Mouse (Mus musculus) midbrain, embryonic 16.5 days (tissue): ENCODE measurements at regions not wholly inside any gene's neighbourhood (a gene's known extent, or its start where the extent isn't known, plus 50 kb on each side); places are given as distances from the start of the nearest gene placed in this dataset.

Experiments used
- ATAC-seq: fragments of 200-750 bp; cut with Nextera tagmentation; 2 replicates; pipeline ENCODE4 v1.8.0; 2017; ENCODE audit warnings: moderate TSS enrichment
- H3K27ac ChIP-seq: fragments of 300-500 bp; sonication (generic); 2 replicates; pipeline ENCODE4 v1.5.1; 2014; ENCODE audit warnings: mild to moderate bottlenecking, low read length, mixed read lengths
- H3K27me3 ChIP-seq: fragments of 300-500 bp; sonication (generic); 2 replicates; pipeline ENCODE4 v1.6.1; 2014; ENCODE audit warnings: low read depth, low read length, mixed read lengths; ENCODE audit not compliant: control insufficient read depth, insufficient read depth
- H3K36me3 ChIP-seq: fragments of 300-500 bp; sonication (generic); 2 replicates; pipeline ENCODE4 v1.6.1; 2014; ENCODE audit warnings: mild to moderate bottlenecking, low read length, moderate library complexity, mixed read lengths; ENCODE audit not compliant: control insufficient read depth, insufficient read depth
- H3K4me1 ChIP-seq: fragments of 300-500 bp; sonication (generic); 2 replicates; pipeline ENCODE4 v1.6.1; 2014; ENCODE audit warnings: mild to moderate bottlenecking, low read length, mixed read lengths; ENCODE audit not compliant: control insufficient read depth, insufficient read depth
- H3K4me2 ChIP-seq: fragments of 300-500 bp; sonication (generic); 2 replicates; pipeline ENCODE4 v1.6.1; 2014; ENCODE audit warnings: mild to moderate bottlenecking, low read length, mixed read lengths
- H3K4me3 ChIP-seq: fragments of 300-500 bp; sonication (generic); 2 replicates; pipeline ENCODE4 v1.5.1; 2014; ENCODE audit warnings: low read depth, mild to moderate bottlenecking, low read length, moderate library complexity, mixed read lengths
- H3K9ac ChIP-seq: fragments of 300-500 bp; sonication (generic); 2 replicates; pipeline ENCODE4 v1.6.1; 2014; ENCODE audit warnings: low read depth, low read length, mixed read lengths
- H3K9me3 ChIP-seq: fragments of 300-500 bp; sonication (generic); replicated peaks from 2 replicates; pipeline ENCODE4 v1.6.1; 2014; ENCODE audit warnings: mild to moderate bottlenecking, low read length, mixed read lengths; ENCODE audit not compliant: control insufficient read depth, poor library complexity, severe bottlenecking
- WGBS: fragments of 180-500 bp; shearing (Covaris S2); extraction: QIAGEN DNeasy Blood & Tissue Kit; methylation state at CpG from one replicate; pipeline ENCODE4 v1.1.7; 2014; 5-methylcytosine and 5-hydroxymethylcytosine counted together

GRCm38 (mm10) chr3:72735011-72735410 is 232.7 kb downstream of the Sis start:
- Histone ChIP-seq H3K27ac (no peak overlapping the region), H3K4me3 (no peak overlapping the region), H3K9me3 (no peaks in the 10 kb centered on the region), H3K9ac (no peak overlapping the region), H3K4me2 (no peak overlapping the region), H3K4me1 (no peaks in the 10 kb centered on the region), H3K36me3 (no peaks in the 10 kb centered on the region), H3K27me3 (no peaks in the 10 kb centered on the region)
- ATAC-seq: no peak

GRCm38 (mm10) chr3:72727403-72727802 is 240.3 kb downstream of the Sis start:
- Histone ChIP-seq H3K27me3 (no peaks in the 10 kb centered on the region), H3K4me1 (no peaks in the 10 kb centered on the region), H3K27ac (no peak overlapping the region), H3K4me2 (no peak overlapping the region), H3K9ac (no peak overlapping the region), H3K9me3 (no peaks in the 10 kb centered on the region), H3K4me3 (no peak overlapping the region), H3K36me3 (no peaks in the 10 kb centered on the region)
- 39% methylated on average over 1 of the region's 1 CpGs for WGBS
- peak; percentile 32; the same call in 1 of the 2 replicates for ATAC-seq

GRCm38 (mm10) chr3:72713806-72714205 is 253.9 kb downstream of the Sis start:
- no peak overlapping the region for H3K9ac ChIP-seq
- no peak overlapping the region for H3K4me2 ChIP-seq
- 22% methylated on average over 2 of the region's 2 CpGs for WGBS
- no peak overlapping the region for H3K27ac ChIP-seq
- H3K4me3 ChIP-seq: no peak overlapping the region
- ATAC-seq: no peak
- H3K36me3 ChIP-seq: no peaks in the 10 kb centered on the region
- no peaks in the 10 kb centered on the region for H3K27me3 ChIP-seq
- H3K4me1 ChIP-seq: no peaks in the 10 kb centered on the region
- H3K9me3 ChIP-seq: no peaks in the 10 kb centered on the region

- 77% methylated on average over 1 of the region's 1 CpGs for WGBS
- Histone ChIP-seq H3K9ac (no peak overlapping the region), H3K27me3 (no peaks in the 10 kb centered on the region), H3K4me3 (no peak overlapping the region), H3K27ac (no peak overlapping the region), H3K36me3 (no peaks in the 10 kb centered on the region), H3K4me2 (no peak overlapping the region), H3K9me3 (no peaks in the 10 kb centered on the region), H3K4me1 (no peaks in the 10 kb centered on the region)
- ATAC-seq: no peak
Measured at GRCm38 (mm10) chr3:72685937-72686336, 281.7 kb downstream of the Sis start.

- WGBS: 37% methylated on average over 1 of the region's 1 CpGs
- Histone ChIP-seq H3K4me1 (no peaks in the 10 kb centered on the region), H3K27ac (no peak overlapping the region), H3K4me3 (no peak overlapping the region), H3K9ac (no peak overlapping the region), H3K36me3 (no peaks in the 10 kb centered on the region), H3K9me3 (no peaks in the 10 kb centered on the region), H3K27me3 (no peaks in the 10 kb centered on the region), H3K4me2 (no peak overlapping the region)
- no peak for ATAC-seq
Measured at GRCm38 (mm10) chr3:72659194-72659593, 308.5 kb downstream of the Sis start.

- WGBS: 83% methylated on average over 1 of the region's 1 CpGs
- H3K27me3 ChIP-seq: no peaks in the 10 kb centered on the region
- no peak for ATAC-seq
- no peaks in the 10 kb centered on the region for H3K4me1 ChIP-seq
- no peaks in the 10 kb centered on the region for H3K9me3 ChIP-seq
- no peak overlapping the region for H3K27ac ChIP-seq
- no peak overlapping the region for H3K4me3 ChIP-seq
- no peak overlapping the region for H3K9ac ChIP-seq
- no peaks in the 10 kb centered on the region for H3K36me3 ChIP-seq
- H3K4me2 ChIP-seq: no peak overlapping the region
Measured at GRCm38 (mm10) chr3:72630069-72630468, 337.6 kb downstream of the Sis start.

GRCm38 (mm10) chr3:72620802-72621201 is 346.9 kb downstream of the Sis start:
- no peak for ATAC-seq
- no peak overlapping the region for H3K27ac ChIP-seq
- H3K9me3 ChIP-seq: no peaks in the 10 kb centered on the region
- no peak overlapping the region for H3K9ac ChIP-seq
- H3K36me3 ChIP-seq: no peaks in the 10 kb centered on the region
- H3K4me1 ChIP-seq: no peaks in the 10 kb centered on the region
- no peaks in the 10 kb centered on the region for H3K27me3 ChIP-seq
- no peak overlapping the region for H3K4me2 ChIP-seq
- no peak overlapping the region for H3K4me3 ChIP-seq
- WGBS: 92% methylated on average over 5 of the region's 5 CpGs

- Histone ChIP-seq H3K4me2 (no peak overlapping the region), H3K4me1 (no peaks in the 10 kb centered on the region), H3K9ac (no peak overlapping the region), H3K27me3 (no peaks in the 10 kb centered on the region), H3K27ac (no peak overlapping the region), H3K4me3 (no peak overlapping the region), H3K36me3 (no peaks in the 10 kb centered on the region), H3K9me3 (no peaks in the 10 kb centered on the region)
- 88% methylated on average over 1 of the region's 1 CpGs for WGBS
- no peak for ATAC-seq
Measured at GRCm38 (mm10) chr3:72619862-72620261, 347.8 kb downstream of the Sis start.

- no peaks in the 10 kb centered on the region for H3K4me1 ChIP-seq
- H3K9me3 ChIP-seq: no peaks in the 10 kb centered on the region
- no peaks in the 10 kb centered on the region for H3K27me3 ChIP-seq
- no peak overlapping the region for H3K9ac ChIP-seq
- no peaks in the 10 kb centered on the region for H3K36me3 ChIP-seq
- peak; percentile 78 for ATAC-seq
- WGBS: 60% methylated on average over 9 of the region's 9 CpGs
- no peak overlapping the region for H3K4me3 ChIP-seq
- no peak overlapping the region for H3K27ac ChIP-seq
- no peak overlapping the region for H3K4me2 ChIP-seq
Measured at GRCm38 (mm10) chr3:72603718-72604359, 363.8 kb downstream of the Sis start.
